Mouse (Mus musculus) kidney, postnatal 4 days (tissue): ENCODE measurements around the gene Mgp.

Experiments
- DNase-seq, 2 experiments: peaks; one replicate each; pipeline ENCODE4 v3.0.0; 2021; ENCODE audit warnings: mixed read lengths in 2 of 2

The Mgp gene

GRCm38 (mm10) chr6:136897789-136898188 is 22.2 kb upstream of the Mgp start:
- no peak for DNase-seq

- DNase-seq = peak; percentile 62 to 72
Measured at GRCm38 (mm10) chr6:136894532-136895339, 19.1 kb upstream of the Mgp start.

- DNase-seq = no peak
Measured at GRCm38 (mm10) chr6:136892002-136892401, 16.4 kb upstream of the Mgp start.

- no peak for DNase-seq
Measured at GRCm38 (mm10) chr6:136889554-136889953, 13.9 kb upstream of the Mgp start.

- DNase-seq = no peak
Measured at GRCm38 (mm10) chr6:136889067-136889466, 13.4 kb upstream of the Mgp start.

- peak; percentile 61 to 74 for DNase-seq
Measured at GRCm38 (mm10) chr6:136887854-136888253, 12.2 kb upstream of the Mgp start.

- peak in 1 of 2 experiments; percentile 47 for DNase-seq
Measured at GRCm38 (mm10) chr6:136884766-136885165, 9.1 kb upstream of the Mgp start.

- no peak for DNase-seq
Measured at GRCm38 (mm10) chr6:136883961-136884360, 8.3 kb upstream of the Mgp start.

GRCm38 (mm10) chr6:136883431-136883915 is 7.8 kb upstream of the Mgp start:
- peak; percentile 69 to 76 for DNase-seq

GRCm38 (mm10) chr6:136881678-136882077 is 6.1 kb upstream of the Mgp start:
- no peak for DNase-seq

GRCm38 (mm10) chr6:136874599-136874998 is 1.0 kb downstream of the Mgp start:
- DNase-seq = no peak

GRCm38 (mm10) chr6:136868921-136869320 is 6.7 kb downstream of the Mgp start:
- no peak for DNase-seq

- no peak for DNase-seq
Measured at GRCm38 (mm10) chr6:136866150-136866549, 9.5 kb downstream of the Mgp start.

GRCm38 (mm10) chr6:136865360-136865759 is 10.3 kb downstream of the Mgp start:
- no peak for DNase-seq

- no peak for DNase-seq
Measured at GRCm38 (mm10) chr6:136861020-136861419, 14.6 kb downstream of the Mgp start.

- peak in 1 of 2 experiments; percentile 39 for DNase-seq
Measured at GRCm38 (mm10) chr6:136858420-136858819, 17.2 kb downstream of the Mgp start.

- DNase-seq = peak in 1 of 2 experiments; percentile 63
Measured at GRCm38 (mm10) chr6:136857873-136858260, 17.8 kb downstream of the Mgp start.

- DNase-seq = peak; percentile 44 to 57
Measured at GRCm38 (mm10) chr6:136857186-136857872, 18.3 kb downstream of the Mgp start, which contains the start of gene Art4. Gene Art4, minus strand, starts transcription at chr6:136857733.

- DNase-seq = peak in 1 of 2 experiments; percentile 40
Measured at GRCm38 (mm10) chr6:136856071-136856636, 19.5 kb downstream of the Mgp start.

GRCm38 (mm10) chr6:136855183-136855582 is 20.4 kb downstream of the Mgp start:
- DNase-seq = no peak

- DNase-seq = no peak
Measured at GRCm38 (mm10) chr6:136854361-136854781, 21.3 kb downstream of the Mgp start.

GRCm38 (mm10) chr6:136852762-136853161 is 22.9 kb downstream of the Mgp start:
- peak; percentile 36 to 57 for DNase-seq

GRCm38 (mm10) chr6:136852348-136852747 is 23.3 kb downstream of the Mgp start:
- DNase-seq = no peak
